Mouse (Mus musculus) C2C12 (cell line): ENCODE results near the gene Sdc3. TPM values are rescaled to one million over a fixed set of nuclear protein-coding genes. Genes with fewer than 3 reads are reported as not detected.

ENCODE experiments used
- H3K27me3 ChIP-seq: one replicate; pipeline ENCODE4 v1.6.1; 2011; ENCODE audit not compliant: control insufficient read depth, insufficient read depth, insufficient read length
- H3K36me3 ChIP-seq: one replicate; pipeline ENCODE4 v1.6.1; 2011; ENCODE audit not compliant: control insufficient read depth, insufficient read depth
- H3K4me3 ChIP-seq: one replicate; pipeline ENCODE4 v1.5.1; 2011; ENCODE audit warnings: mild to moderate bottlenecking, control low read depth; ENCODE audit not compliant: poor library complexity, insufficient read depth, severe bottlenecking
- H3K79me2 ChIP-seq: one replicate; pipeline ENCODE4 v1.6.1; 2011; ENCODE audit not compliant: control insufficient read depth, insufficient read depth
- H3K79me3 ChIP-seq: one replicate; pipeline ENCODE4 v1.6.1; 2011; ENCODE audit warnings: low read depth, control low read depth
- H3ac ChIP-seq: one replicate; pipeline ENCODE3; 2011; ENCODE audit warnings: low read depth; ENCODE audit not compliant: control insufficient read depth, insufficient read length
- CEBPB ChIP-seq: IDR thresholded peaks from one replicate; pipeline ENCODE4 v1.6.1; 2011; ENCODE audit warnings: low read depth, mild to moderate bottlenecking, control low read depth, moderate library complexity
- CTCF ChIP-seq: IDR thresholded peaks from one replicate; pipeline ENCODE4 v1.5.1; 2011; ENCODE audit not compliant: control insufficient read depth, insufficient read depth, insufficient read length
- FOSL1 ChIP-seq: IDR thresholded peaks from one replicate; pipeline ENCODE4 v1.8.0; 2011; ENCODE audit warnings: mild to moderate bottlenecking, low read length; ENCODE audit not compliant: poor library complexity, insufficient read depth, severe bottlenecking
- MAX ChIP-seq: IDR thresholded peaks from one replicate; pipeline ENCODE4 v1.6.1; 2011; ENCODE audit warnings: mild to moderate bottlenecking, control low read depth
- MYOD1 ChIP-seq: IDR thresholded peaks from one replicate; pipeline ENCODE4 v1.6.1; 2011; ENCODE audit warnings: low read depth; ENCODE audit not compliant: control insufficient read depth, insufficient read length
- MYOG ChIP-seq: IDR thresholded peaks from one replicate; pipeline ENCODE4 v1.6.1; 2011; ENCODE audit not compliant: control insufficient read depth, insufficient read length; ENCODE audit errors: extremely low read depth
- USF1 ChIP-seq: IDR thresholded peaks from one replicate; pipeline ENCODE4 v1.6.1; 2011; ENCODE audit warnings: low read depth, mild to moderate bottlenecking, control low read depth, moderate library complexity
- polyA plus RNA-seq: library from polyadenylated mRNA; unstranded; fragments of >200 nt; fragmentation: generic; extraction: Trizol; gene quantifications from one replicate; pipeline ENCODE4 v1.2.1, GENCODE M21; 2012; ENCODE audit warnings: missing spikeins

Gene Sdc3
- polyA plus RNA-seq, 1 experiment = 63.6 TPM

GRCm38 (mm10) chr4:130804771-130805361, 12.5 kb downstream of the Sdc3 start:
- no peaks in the 10 kb centered on the region for H3K27me3 ChIP-seq
- peaks cover 91% of the 10 kb centered on the region for H3K79me2 ChIP-seq
- H3K36me3 ChIP-seq = no peaks in the 10 kb centered on the region
- peaks cover 28% of the 10 kb centered on the region for H3K79me3 ChIP-seq
- no peak overlapping the region for H3K4me3 ChIP-seq
- no peak overlapping the region for H3ac ChIP-seq
- no peak for TF ChIP-seq MYOD1
- TF ChIP-seq MAX = no peak
- no peak for TF ChIP-seq FOSL1
- no peak for TF ChIP-seq CTCF
- TF ChIP-seq CEBPB = no peak
- TF ChIP-seq MYOG = no peak
- no peak for TF ChIP-seq USF1

- H3K79me2 ChIP-seq = peaks cover 90% of the 10 kb centered on the region
- peaks cover 23% of the 10 kb centered on the region for H3K79me3 ChIP-seq
- no peaks in the 10 kb centered on the region for H3K36me3 ChIP-seq
- H3K27me3 ChIP-seq = no peaks in the 10 kb centered on the region
- no peak for TF ChIP-seq FOSL1
- no peak for TF ChIP-seq USF1
- TF ChIP-seq CTCF = no peak
- TF ChIP-seq CEBPB = no peak
- no peak for TF ChIP-seq MYOG
- no peak for TF ChIP-seq MYOD1
- no peak for TF ChIP-seq MAX
- H3ac ChIP-seq = no peak overlapping the region
- H3K4me3 ChIP-seq = no peak overlapping the region
Observed at GRCm38 (mm10) chr4:130805746-130806145, 13.4 kb downstream of the Sdc3 start.

GRCm38 (mm10) chr4:130806746-130807145, 14.4 kb downstream of the Sdc3 start:
- H3K27me3 ChIP-seq = no peaks in the 10 kb centered on the region
- H3K36me3 ChIP-seq = no peaks in the 10 kb centered on the region
- no peak overlapping the region for H3K4me3 ChIP-seq
- TF ChIP-seq MYOD1 = no peak
- no peak for TF ChIP-seq CEBPB
- TF ChIP-seq MYOG = no peak
- no peak for TF ChIP-seq CTCF
- no peak for TF ChIP-seq USF1
- TF ChIP-seq MAX = no peak
- TF ChIP-seq FOSL1 = no peak
- no peak overlapping the region for H3ac ChIP-seq
- H3K79me3 ChIP-seq = peaks cover 18% of the 10 kb centered on the region
- peaks cover 87% of the 10 kb centered on the region for H3K79me2 ChIP-seq

GRCm38 (mm10) chr4:130809784-130810183, 17.4 kb downstream of the Sdc3 start:
- Histone ChIP-seq H3K27me3 (no peaks in the 10 kb centered on the region), H3K36me3 (no peaks in the 10 kb centered on the region), H3ac (no peak overlapping the region), H3K79me2 (peaks cover 77% of the 10 kb centered on the region), H3K4me3 (no peak overlapping the region), H3K79me3 (peaks cover 13% of the 10 kb centered on the region)
- TF ChIP-seq CTCF (no peak), MAX (no peak), MYOD1 (no peak), CEBPB (no peak), MYOG (no peak), USF1 (no peak), FOSL1 (no peak)

GRCm38 (mm10) chr4:130810845-130811244, 18.5 kb downstream of the Sdc3 start:
- H3K4me3 ChIP-seq = no peak overlapping the region
- TF ChIP-seq CEBPB = no peak
- TF ChIP-seq MAX = no peak
- TF ChIP-seq CTCF = no peak
- no peak for TF ChIP-seq MYOD1
- TF ChIP-seq FOSL1 = no peak
- TF ChIP-seq MYOG = no peak
- no peak for TF ChIP-seq USF1
- H3K79me2 ChIP-seq = peaks cover 68% of the 10 kb centered on the region
- H3K36me3 ChIP-seq = no peaks in the 10 kb centered on the region
- peaks cover 13% of the 10 kb centered on the region for H3K79me3 ChIP-seq
- no peak overlapping the region for H3ac ChIP-seq
- H3K27me3 ChIP-seq = no peaks in the 10 kb centered on the region

- TF ChIP-seq MAX = no peak
- TF ChIP-seq CTCF = no peak
- no peak for TF ChIP-seq USF1
- no peak for TF ChIP-seq MYOD1
- TF ChIP-seq CEBPB = no peak
- TF ChIP-seq FOSL1 = no peak
- no peak for TF ChIP-seq MYOG
- peaks cover 68% of the 10 kb centered on the region for H3K79me2 ChIP-seq
- peaks cover 10% of the 10 kb centered on the region for H3K79me3 ChIP-seq
- H3K27me3 ChIP-seq = no peaks in the 10 kb centered on the region
- H3K4me3 ChIP-seq = no peak overlapping the region
- H3K36me3 ChIP-seq = no peaks in the 10 kb centered on the region
- H3ac ChIP-seq = no peak overlapping the region
Observed at GRCm38 (mm10) chr4:130811385-130811784, 19.0 kb downstream of the Sdc3 start.
